Mouse (Mus musculus): ENCODE data around the gene Atp23. TPM values are rescaled to one million over a fixed set of nuclear protein-coding genes. Genes with fewer than 3 reads are reported as not detected.
A peak's percentile ranks its signal among the peaks of the same experiment; 100 is the strongest.

The Atp23 gene
- 10.3 TPM in 2 replicates for polyA plus RNA-seq (2012; rRNA removed)

GRCm38 (mm10) chr10:126900821-126901487 is at the start of gene Atp23:
Atp23 (minus strand) TSS chr10:126901355.
- Histone ChIP-seq H3K4me3 (ENCODE audit: control insufficient read depth, low read depth, low read length) (peak within 1 kb of the TSS; percentile 81), H3K4me1 (ENCODE audit: control insufficient read depth, insufficient read depth, low read length) (peaks cover 12% of the 10 kb centered on the region), H3K27ac (ENCODE audit: control insufficient read depth, insufficient read depth, low read depth, low read length) (peak within 1 kb of the TSS; percentile 18; the same call in 1 of the 2 replicates), H3K36me3 (ENCODE audit: control insufficient read depth, insufficient read depth, low read length) (peaks cover 2% of the 10 kb centered on the region; the same call in 1 of the 2 replicates), H3K27me3 (ENCODE audit: control insufficient read depth, insufficient read depth, low read length) (no peaks in the 10 kb centered on the region)
- TF ChIP-seq CTCF (IDR thresholded peaks at IDR 0.05; ENCODE audit: control insufficient read depth, insufficient read depth, insufficient replicate concordance, low read depth, low read length): no peak
- TF ChIP-seq POLR2A (IDR thresholded peaks at IDR 0.05; ENCODE audit: control insufficient read depth, low read depth, low read length): peak; percentile 59; the same call in 1 of the 2 replicates

- no peak for TF ChIP-seq CTCF (IDR thresholded peaks at IDR 0.05; ENCODE audit: control insufficient read depth, insufficient read depth, insufficient replicate concordance, low read depth, low read length)
- no peak for TF ChIP-seq POLR2A (IDR thresholded peaks at IDR 0.05; ENCODE audit: control insufficient read depth, low read depth, low read length)
- Histone ChIP-seq H3K36me3 (ENCODE audit: control insufficient read depth, insufficient read depth, low read length) (no peaks in the 10 kb centered on the region), H3K27me3 (ENCODE audit: control insufficient read depth, insufficient read depth, low read length) (no peaks in the 10 kb centered on the region), H3K4me1 (ENCODE audit: control insufficient read depth, insufficient read depth, low read length) (peaks cover 3% of the 10 kb centered on the region; the same call in 1 of the 2 replicates), H3K27ac (ENCODE audit: control insufficient read depth, insufficient read depth, low read depth, low read length) (no peak overlapping the region), H3K4me3 (ENCODE audit: control insufficient read depth, low read depth, low read length) (no peak overlapping the region)
Measured at GRCm38 (mm10) chr10:126950572-126950971, 49.4 kb upstream of the Atp23 start.

- no peaks in the 10 kb centered on the region for H3K27me3 ChIP-seq (ENCODE audit: control insufficient read depth, insufficient read depth, low read length)
- no peak for TF ChIP-seq POLR2A (IDR thresholded peaks at IDR 0.05; ENCODE audit: control insufficient read depth, low read depth, low read length)
- TF ChIP-seq CTCF (IDR thresholded peaks at IDR 0.05; ENCODE audit: control insufficient read depth, insufficient read depth, insufficient replicate concordance, low read depth, low read length): no peak
- no peak overlapping the region for H3K4me3 ChIP-seq (ENCODE audit: control insufficient read depth, low read depth, low read length)
- no peaks in the 10 kb centered on the region for H3K36me3 ChIP-seq (ENCODE audit: control insufficient read depth, insufficient read depth, low read length)
- H3K4me1 ChIP-seq (ENCODE audit: control insufficient read depth, insufficient read depth, low read length): peaks cover 3% of the 10 kb centered on the region; the same call in 1 of the 2 replicates
- no peak overlapping the region for H3K27ac ChIP-seq (ENCODE audit: control insufficient read depth, insufficient read depth, low read depth, low read length)
Measured at GRCm38 (mm10) chr10:126949824-126950223, 48.7 kb upstream of the Atp23 start.

GRCm38 (mm10) chr10:126945531-126945930 is 44.4 kb upstream of the Atp23 start:
- no peak for TF ChIP-seq POLR2A (IDR thresholded peaks at IDR 0.05; ENCODE audit: control insufficient read depth, low read depth, low read length)
- TF ChIP-seq CTCF (IDR thresholded peaks at IDR 0.05; ENCODE audit: control insufficient read depth, insufficient read depth, insufficient replicate concordance, low read depth, low read length): no peak
- Histone ChIP-seq H3K36me3 (ENCODE audit: control insufficient read depth, insufficient read depth, low read length) (no peaks in the 10 kb centered on the region), H3K4me1 (ENCODE audit: control insufficient read depth, insufficient read depth, low read length) (peaks cover 3% of the 10 kb centered on the region; the same call in 1 of the 2 replicates), H3K4me3 (ENCODE audit: control insufficient read depth, low read depth, low read length) (no peak overlapping the region), H3K27ac (ENCODE audit: control insufficient read depth, insufficient read depth, low read depth, low read length) (no peak overlapping the region), H3K27me3 (ENCODE audit: control insufficient read depth, insufficient read depth, low read length) (no peaks in the 10 kb centered on the region)

GRCm38 (mm10) chr10:126940949-126941348 is 39.8 kb upstream of the Atp23 start:
- H3K27ac ChIP-seq (ENCODE audit: control insufficient read depth, insufficient read depth, low read depth, low read length): no peak overlapping the region
- no peaks in the 10 kb centered on the region for H3K27me3 ChIP-seq (ENCODE audit: control insufficient read depth, insufficient read depth, low read length)
- TF ChIP-seq POLR2A (IDR thresholded peaks at IDR 0.05; ENCODE audit: control insufficient read depth, low read depth, low read length) (no peak), CTCF (IDR thresholded peaks at IDR 0.05; ENCODE audit: control insufficient read depth, insufficient read depth, insufficient replicate concordance, low read depth, low read length) (no peak)
- no peaks in the 10 kb centered on the region for H3K4me1 ChIP-seq (ENCODE audit: control insufficient read depth, insufficient read depth, low read length)
- H3K4me3 ChIP-seq (ENCODE audit: control insufficient read depth, low read depth, low read length): no peak overlapping the region
- H3K36me3 ChIP-seq (ENCODE audit: control insufficient read depth, insufficient read depth, low read length): no peaks in the 10 kb centered on the region

- Histone ChIP-seq H3K4me3 (ENCODE audit: control insufficient read depth, low read depth, low read length) (no peak overlapping the region), H3K27me3 (ENCODE audit: control insufficient read depth, insufficient read depth, low read length) (no peaks in the 10 kb centered on the region), H3K27ac (ENCODE audit: control insufficient read depth, insufficient read depth, low read depth, low read length) (no peak overlapping the region), H3K4me1 (ENCODE audit: control insufficient read depth, insufficient read depth, low read length) (peaks cover 9% of the 10 kb centered on the region), H3K36me3 (ENCODE audit: control insufficient read depth, insufficient read depth, low read length) (no peaks in the 10 kb centered on the region)
- TF ChIP-seq POLR2A (IDR thresholded peaks at IDR 0.05; ENCODE audit: control insufficient read depth, low read depth, low read length) (no peak), CTCF (IDR thresholded peaks at IDR 0.05; ENCODE audit: control insufficient read depth, insufficient read depth, insufficient replicate concordance, low read depth, low read length) (no peak)
Measured at GRCm38 (mm10) chr10:126935556-126936381, 34.6 kb upstream of the Atp23 start.

GRCm38 (mm10) chr10:126935121-126935520 is 34.0 kb upstream of the Atp23 start:
- Histone ChIP-seq H3K4me3 (ENCODE audit: control insufficient read depth, low read depth, low read length) (no peak overlapping the region), H3K27me3 (ENCODE audit: control insufficient read depth, insufficient read depth, low read length) (no peaks in the 10 kb centered on the region), H3K36me3 (ENCODE audit: control insufficient read depth, insufficient read depth, low read length) (no peaks in the 10 kb centered on the region), H3K4me1 (ENCODE audit: control insufficient read depth, insufficient read depth, low read length) (peaks cover 9% of the 10 kb centered on the region), H3K27ac (ENCODE audit: control insufficient read depth, insufficient read depth, low read depth, low read length) (no peak overlapping the region)
- no peak for TF ChIP-seq POLR2A (IDR thresholded peaks at IDR 0.05; ENCODE audit: control insufficient read depth, low read depth, low read length)
- no peak for TF ChIP-seq CTCF (IDR thresholded peaks at IDR 0.05; ENCODE audit: control insufficient read depth, insufficient read depth, insufficient replicate concordance, low read depth, low read length)
